Mouse (Mus musculus) liver, postnatal 0 days (tissue): ENCODE measurements around the gene Rnf181.

Source experiments
- CTCF ChIP-seq: sonication (generic); IDR thresholded peaks from 2 replicates; pipeline ENCODE4 v1.5.1; 2016; ENCODE audit warnings: antibody characterized with exemption, low read depth
- EP300 ChIP-seq: IDR thresholded peaks from 2 replicates; pipeline ENCODE4 v1.6.1; 2016; ENCODE audit warnings: antibody characterized with exemption, low read depth, mild to moderate bottlenecking

DNA sequence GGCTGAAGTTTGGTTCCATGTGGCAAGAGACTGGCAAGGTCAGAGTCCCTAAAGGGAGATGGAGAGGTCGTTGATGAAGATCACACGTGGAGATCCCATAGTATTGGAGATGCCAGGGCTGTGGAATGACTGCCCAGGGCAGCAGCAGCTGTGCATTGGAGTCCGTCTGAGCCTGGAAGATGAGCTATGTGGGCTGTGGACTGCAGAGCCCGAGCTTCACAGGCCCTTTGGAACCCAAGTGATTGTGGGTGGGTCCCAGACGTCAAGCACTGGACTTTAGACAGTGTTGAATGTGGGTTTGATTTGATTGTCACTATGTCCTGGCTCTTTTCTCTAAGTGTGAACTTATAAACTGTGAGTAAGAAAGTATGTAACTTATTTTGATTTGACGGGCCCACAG is 1.8 kb downstream of the Rnf181 start:
- TF ChIP-seq EP300 (no peak), CTCF (no peak)
